Comparison of ENCODE assay signal across 19 mouse cellular contexts in the genomic region with DNA sequence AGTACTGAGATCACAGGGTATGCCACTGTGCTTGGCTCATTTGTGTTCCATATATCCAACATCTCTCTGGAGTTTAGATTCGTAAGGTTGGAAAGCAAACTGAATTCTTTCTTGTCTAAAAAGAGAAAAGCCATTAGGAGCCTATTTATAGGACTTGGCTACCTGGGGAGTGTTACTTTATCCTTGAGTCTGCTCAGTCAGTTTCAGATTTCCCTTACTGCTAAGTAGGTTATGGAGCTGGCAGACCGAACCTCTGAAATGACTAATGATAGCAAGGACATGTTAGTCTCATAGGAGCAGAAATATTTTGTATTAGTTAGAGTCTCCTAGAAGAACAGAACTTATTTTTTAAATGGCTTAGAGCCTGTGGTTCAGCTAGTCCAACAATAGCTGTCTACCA. TPM values are rescaled to one million over a fixed set of nuclear protein-coding genes. Genes with fewer than 3 reads are reported as not detected.
A peak's percentile ranks its signal among the peaks of the same experiment; 100 is the strongest.
DNase-seq lines count a peak whose midpoint lies in the region; ATAC-seq and TF ChIP-seq lines count a peak whose summit lies in the region.
"Had no signal": no experiment of that assay in that cellular context is flagged by ENCODE, and none has a peak within 500 bp of the region (broad histone marks: within the 10 kb centered on the region; RNA-seq: fewer than 3 reads in every experiment).

No protein-coding gene starts in this region.

- TF ChIP-seq POLR2A in heart, adult 2 months (IDR thresholded peaks at IDR 0.05; ENCODE audit: insufficient read depth, low read depth, low read length): no peak
- TF ChIP-seq POLR2A in embryonic fibroblast, embryonic 13.5 days (IDR thresholded peaks at IDR 0.05; ENCODE audit: low read depth, low read length): no peak

- no peak for TF ChIP-seq CTCF in heart, adult 2 months (IDR thresholded peaks at IDR 0.05)
- no peak for TF ChIP-seq CTCF in hindbrain, postnatal 0 days (IDR thresholded peaks at IDR 0.05; ENCODE audit: low read depth)
- TF ChIP-seq CTCF in embryonic fibroblast, embryonic 13.5 days (IDR thresholded peaks at IDR 0.05; ENCODE audit: borderline replicate concordance, insufficient read depth, low read length): no peak
- no peak for TF ChIP-seq CTCF in stomach, postnatal 0 days (IDR thresholded peaks at IDR 0.05; ENCODE audit: low read depth)
- no peak for TF ChIP-seq CTCF in forebrain, postnatal 0 days (IDR thresholded peaks at IDR 0.05; ENCODE audit: low read depth)

- no peak for ATAC-seq in hindbrain, postnatal 0 days
- ATAC-seq in hindbrain, embryonic 13.5 days (ENCODE audit: low FRiP score): no peak
- ATAC-seq in stomach, postnatal 0 days (ENCODE audit: low FRiP score, low TSS enrichment): peak; percentile 63; the same call in 1 of the 2 replicates
- ATAC-seq in forebrain, postnatal 0 days: no peak
- ATAC-seq: CD4-positive, CD25-positive, alpha-beta regulatory T cell, adult 4 months; forebrain, embryonic 13.5 days; inflammation-experienced regulatory T-cells, adult 6 months had no signal

- H3K9me3 ChIP-seq in heart, embryonic 10.5 days: no peaks in the 10 kb centered on the region
- H3K9me3 ChIP-seq in hindbrain, postnatal 0 days (ENCODE audit: low read length): no peaks in the 10 kb centered on the region
- peaks cover 6% of the 10 kb centered on the region for H3K9me3 ChIP-seq in hindbrain, embryonic 13.5 days
- no peaks in the 10 kb centered on the region for H3K9me3 ChIP-seq in stomach, postnatal 0 days (ENCODE audit: control insufficient read depth, low read length)
- H3K9me3 ChIP-seq in forebrain, postnatal 0 days (ENCODE audit: low read length): no peaks in the 10 kb centered on the region
- H3K9me3 ChIP-seq: liver, embryonic 15.5 days had no signal

- H3K4me1 ChIP-seq in heart, adult 2 months (ENCODE audit: control insufficient read depth, insufficient read depth, low read length): peaks cover 11% of the 10 kb centered on the region
- H3K4me1 ChIP-seq in heart, embryonic 10.5 days: peaks cover 18% of the 10 kb centered on the region
- H3K4me1 ChIP-seq in hindbrain, postnatal 0 days (ENCODE audit: insufficient read depth, low read length): no peaks in the 10 kb centered on the region
- peaks cover 7% of the 10 kb centered on the region for H3K4me1 ChIP-seq in hindbrain, embryonic 13.5 days (replicated peaks)
- no peaks in the 10 kb centered on the region; the same call in 1 of the 2 replicates for H3K4me1 ChIP-seq in embryonic fibroblast, embryonic 13.5 days (ENCODE audit: control insufficient read depth, insufficient read depth, low read length)
- no peaks in the 10 kb centered on the region for H3K4me1 ChIP-seq in stomach, postnatal 0 days (replicated peaks; ENCODE audit: control insufficient read depth, insufficient read depth)
- H3K4me1 ChIP-seq in forebrain, postnatal 0 days (ENCODE audit: insufficient read depth): no peaks in the 10 kb centered on the region
- H3K4me1 ChIP-seq: liver, embryonic 15.5 days had no signal

- H3K4me2 ChIP-seq in hindbrain, postnatal 0 days (ENCODE audit: low read depth, low read length): no peak overlapping the region
- no peak overlapping the region for H3K4me2 ChIP-seq in hindbrain, embryonic 13.5 days
- H3K4me2 ChIP-seq in stomach, postnatal 0 days (replicated peaks; ENCODE audit: low read depth): no peak overlapping the region
- no peak overlapping the region for H3K4me2 ChIP-seq in forebrain, postnatal 0 days (ENCODE audit: low read depth)
- H3K4me2 ChIP-seq: forebrain, embryonic 13.5 days; limb, embryonic 12.5 days; liver, embryonic 15.5 days; neural tube, embryonic 13.5 days had no signal

- H3K79me2 ChIP-seq in heart, adult 2 months (replicated peaks; ENCODE audit: control insufficient read depth, insufficient read depth, low read length): peaks cover 1% of the 10 kb centered on the region

- peak overlapping the region; percentile 81 for H3K27ac ChIP-seq in heart, adult 2 months
- H3K27ac ChIP-seq in heart, embryonic 10.5 days: no peak overlapping the region
- no peak overlapping the region for H3K27ac ChIP-seq in hindbrain, postnatal 0 days
- no peak overlapping the region for H3K27ac ChIP-seq in hindbrain, embryonic 13.5 days
- H3K27ac ChIP-seq in embryonic fibroblast, embryonic 13.5 days (ENCODE audit: insufficient read depth, low read length): peak overlapping the region; percentile 34
- no peak overlapping the region for H3K27ac ChIP-seq in stomach, postnatal 0 days (replicated peaks)
- no peak overlapping the region for H3K27ac ChIP-seq in forebrain, postnatal 0 days (ENCODE audit: low read depth, low read length)
- H3K27ac ChIP-seq: forebrain, embryonic 13.5 days; limb, embryonic 12.5 days; liver, embryonic 15.5 days; neural tube, embryonic 13.5 days had no signal

- no peak overlapping the region for H3K4me3 ChIP-seq in heart, adult 2 months
- H3K4me3 ChIP-seq in heart, embryonic 10.5 days: no peak overlapping the region
- H3K4me3 ChIP-seq in hindbrain, postnatal 0 days (ENCODE audit: low read length): no peak overlapping the region
- H3K4me3 ChIP-seq in hindbrain, embryonic 13.5 days: no peak overlapping the region
- H3K4me3 ChIP-seq in embryonic fibroblast, embryonic 13.5 days (ENCODE audit: insufficient read depth, low read length): no peak overlapping the region
- H3K4me3 ChIP-seq in stomach, postnatal 0 days (ENCODE audit: low read depth, low read length): no peak overlapping the region
- H3K4me3 ChIP-seq in forebrain, postnatal 0 days (ENCODE audit: low read depth, low read length): no peak overlapping the region
- H3K4me3 ChIP-seq: forebrain, embryonic 13.5 days; limb, embryonic 12.5 days; liver, embryonic 15.5 days; neural tube, embryonic 13.5 days had no signal

- no peak for DNase-seq in heart, adult 2 months
- no peak for DNase-seq in heart, embryonic 10.5 days (ENCODE audit: low spot score)
- DNase-seq in hindbrain, postnatal 0 days (ENCODE audit: low spot score): peak; percentile 40
- DNase-seq in stomach, postnatal 0 days (ENCODE audit: low spot score): no peak
- no peak for DNase-seq in forebrain, postnatal 0 days
- DNase-seq: cerebellum, adult 9-11 months; kidney, adult 9 months; kidney, postnatal 36 days; layer of hippocampus, adult 9-11 months; lung, postnatal 10 days; thymus, postnatal 25 days had no signal

- peaks cover 5% of the 10 kb centered on the region; the same call in 1 of the 2 replicates for H3K36me3 ChIP-seq in heart, adult 2 months (ENCODE audit: control insufficient read depth, insufficient read depth, low read length)
- peaks cover 9% of the 10 kb centered on the region for H3K36me3 ChIP-seq in heart, embryonic 10.5 days
- no peaks in the 10 kb centered on the region for H3K36me3 ChIP-seq in hindbrain, postnatal 0 days (ENCODE audit: insufficient read depth, low read length)
- H3K36me3 ChIP-seq in hindbrain, embryonic 13.5 days: peaks cover 7% of the 10 kb centered on the region; the same call in 1 of the 2 replicates
- H3K36me3 ChIP-seq in stomach, postnatal 0 days (ENCODE audit: control insufficient read depth, insufficient read depth, low read length): no peaks in the 10 kb centered on the region
- no peaks in the 10 kb centered on the region for H3K36me3 ChIP-seq in forebrain, postnatal 0 days (ENCODE audit: insufficient read depth)
- H3K36me3 ChIP-seq: liver, embryonic 15.5 days; neural tube, embryonic 13.5 days had no signal

- no peak for TF ChIP-seq EP300 in heart, adult 2 months (IDR thresholded peaks at IDR 0.05; ENCODE audit: insufficient read depth, low read depth, low read length)
- TF ChIP-seq EP300 in stomach, postnatal 0 days (optimal IDR thresholded peaks at IDR 0.05): no peak

- H3K9ac ChIP-seq in heart, adult 2 months (ENCODE audit: low read depth, low read length): no peak overlapping the region
- H3K9ac ChIP-seq in hindbrain, postnatal 0 days (replicated peaks; ENCODE audit: low read length): no peak overlapping the region
- no peak overlapping the region for H3K9ac ChIP-seq in hindbrain, embryonic 13.5 days
- H3K9ac ChIP-seq in stomach, postnatal 0 days (ENCODE audit: low read length): no peak overlapping the region
- no peak overlapping the region for H3K9ac ChIP-seq in forebrain, postnatal 0 days
- H3K9ac ChIP-seq: forebrain, embryonic 13.5 days; limb, embryonic 12.5 days; liver, embryonic 15.5 days; neural tube, embryonic 13.5 days had no signal

- 31% methylated on average over 2 of the region's 2 CpGs for WGBS in heart, adult 2 months
- WGBS in heart, embryonic 10.5 days: 46% methylated on average over 2 of the region's 2 CpGs
- 48% methylated on average over 2 of the region's 2 CpGs for WGBS in hindbrain, postnatal 0 days
- 77% methylated on average over 2 of the region's 2 CpGs for WGBS in hindbrain, embryonic 13.5 days
- WGBS in stomach, postnatal 0 days: 51% methylated on average over 2 of the region's 2 CpGs
- WGBS in forebrain, postnatal 0 days: 61% methylated on average over 2 of the region's 2 CpGs

- intact Hi-C loops in heart, adult 2 months (cut with DNase I): no loop called here

- no peaks in the 10 kb centered on the region for H3K27me3 ChIP-seq in heart, adult 2 months (ENCODE audit: control insufficient read depth, insufficient read depth, low read length)
- no peaks in the 10 kb centered on the region for H3K27me3 ChIP-seq in heart, embryonic 10.5 days (ENCODE audit: insufficient read depth, poor library complexity, severe bottlenecking)
- no peaks in the 10 kb centered on the region for H3K27me3 ChIP-seq in hindbrain, postnatal 0 days (ENCODE audit: insufficient read depth, low read length)
- no peaks in the 10 kb centered on the region for H3K27me3 ChIP-seq in hindbrain, embryonic 13.5 days
- H3K27me3 ChIP-seq in stomach, postnatal 0 days (ENCODE audit: control insufficient read depth, insufficient read depth, low read length): no peaks in the 10 kb centered on the region
- H3K27me3 ChIP-seq in forebrain, postnatal 0 days (ENCODE audit: insufficient read depth, low read length): no peaks in the 10 kb centered on the region
- H3K27me3 ChIP-seq: forebrain, embryonic 13.5 days; limb, embryonic 12.5 days; liver, embryonic 15.5 days; neural tube, embryonic 13.5 days had no signal

RNA-seq across cellular contexts. Expression of a gene that starts 29.3 kb away (rescaled TPM):
- 10 to 100 TPM; 27.8 to 27.9 TPM for total RNA-seq in heart, adult 2 months (2021)
- polyA plus RNA-seq in heart, adult 2 months (2012; rRNA removed): 34.3 and 45.4 TPM in 2 replicates
- 13.1 and 17.0 TPM in 2 replicates for polyA plus RNA-seq in heart, embryonic 10.5 days (2016; fragmentation: Nextera tagmentation; extraction: Ambion mirVana)
- 16.8 and 17.9 TPM in 2 replicates for total RNA-seq in hindbrain, postnatal 0 days (2014; rRNA removed)
- 8.7 and 12.5 TPM in 2 replicates for polyA plus RNA-seq in hindbrain, postnatal 0 days (2015; fragmentation: Nextera tagmentation; extraction: Ambion mirVana)
- 18.4 and 19.5 TPM in 2 replicates for polyA plus RNA-seq in hindbrain, embryonic 13.5 days (2015; fragmentation: Nextera tagmentation; extraction: Ambion mirVana)
- 22.4 and 24.1 TPM in 2 replicates for polyA plus RNA-seq in embryonic fibroblast, embryonic 13.5 days (2011; ENCODE audit: insufficient read length, low read depth, missing spikeins)
- 10.5 and 13.2 TPM in 2 replicates for polyA plus RNA-seq in stomach, postnatal 0 days (2015; fragmentation: Nextera tagmentation; extraction: Ambion mirVana)
- total RNA-seq in forebrain, postnatal 0 days (2014; rRNA removed): 14.2 and 17.4 TPM in 2 replicates
- polyA plus RNA-seq in forebrain, postnatal 0 days (2015; fragmentation: Nextera tagmentation; extraction: Ambion mirVana): 8.4 and 13.3 TPM in 2 replicates

Comparison
In these comparisons a context has a peak if more than half of its experiments do, and no peak if none do; other contexts are left out.
1. H3K27ac ChIP-seq: peak in heart, adult 2 months (single experiment) and embryonic fibroblast, embryonic 13.5 days (single experiment); none in heart, embryonic 10.5 days (single experiment), hindbrain, postnatal 0 days (single experiment), hindbrain, embryonic 13.5 days (single experiment), stomach, postnatal 0 days (single experiment) and forebrain, postnatal 0 days (single experiment).